Mouse (Mus musculus) bone marrow, adult 2 months (tissue): ENCODE results near the gene Cep104. TPM values are rescaled to one million over a fixed set of nuclear protein-coding genes. Genes with fewer than 3 reads are reported as not detected.

ENCODE experiments used
- H3K27ac ChIP-seq: fragments of 200-500 bp; 2 replicates; pipeline ENCODE4 v1.5.1; 2012; ENCODE audit warnings: low read depth, mild to moderate bottlenecking, control low read depth, inconsistent platforms, low read length; ENCODE audit not compliant: control insufficient read depth, poor library complexity, insufficient read depth
- H3K4me1 ChIP-seq: fragments of 200-500 bp; 2 replicates; pipeline ENCODE4 v1.6.1; 2011; ENCODE audit warnings: low read length; ENCODE audit not compliant: control insufficient read depth, insufficient read depth
- H3K4me3 ChIP-seq: fragments of 200-500 bp; replicated peaks from 2 replicates; pipeline ENCODE3; 2011; ENCODE audit warnings: mild to moderate bottlenecking, low read depth, low read length, control low read depth; ENCODE audit not compliant: control insufficient read depth
- CTCF ChIP-seq: fragments of 200-500 bp; IDR thresholded peaks from 2 replicates; pipeline ENCODE4 v1.5.1; 2011; ENCODE audit warnings: low read length, control low read depth; ENCODE audit not compliant: control insufficient read depth, insufficient read depth
- POLR2A ChIP-seq: fragments of 200-500 bp; IDR thresholded peaks from 2 replicates; pipeline ENCODE4 v1.6.1; 2011; ENCODE audit warnings: low read depth, mild to moderate bottlenecking, control low read depth, low read length, borderline replicate concordance; ENCODE audit not compliant: control insufficient read depth
- WGBS: fragments of 180-500 bp; shearing (Covaris S2); methylation state at CpG from one replicate; pipeline ENCODE4 v1.1.7; 2018; 5-methylcytosine and 5-hydroxymethylcytosine counted together
- polyA plus RNA-seq: library from polyadenylated mRNA; stranded (reverse); fragments of >200 nt; gene quantifications from 2 replicates; pipeline ENCODE4 v1.2.4, GENCODE M21; 2011; ENCODE audit warnings: low replicate concordance; ENCODE audit not compliant: missing spikeins, insufficient read depth, insufficient read length

The Cep104 gene
- polyA plus RNA-seq, 1 experiment: 11.1 TPM

GRCm38 (mm10) chr4:154007759-154008158, 32.8 kb downstream of the Cep104 start:
- Histone ChIP-seq H3K4me3 (no peak overlapping the region), H3K4me1 (peaks cover 2% of the 10 kb centered on the region), H3K27ac (no peak overlapping the region)
- TF ChIP-seq POLR2A (no peak), CTCF (no peak)
- 76% methylated on average over 4 of the region's 4 CpGs for WGBS

GRCm38 (mm10) chr4:154010907-154011645, 36.1 kb downstream of the Cep104 start:
- TF ChIP-seq CTCF (no peak), POLR2A (no peak)
- peak overlapping the region; percentile 81 for H3K4me3 ChIP-seq
- H3K4me1 ChIP-seq: peaks cover 7% of the 10 kb centered on the region
- H3K27ac ChIP-seq: no peak overlapping the region
- 32% methylated on average over 13 of the region's 13 CpGs for WGBS

GRCm38 (mm10) chr4:154011646-154012089, 36.7 kb downstream of the Cep104 start, which contains the start of gene Lrrc47:
Gene Lrrc47, plus strand, starts transcription at chr4:154011731.
- Histone ChIP-seq H3K4me1 (peaks cover 7% of the 10 kb centered on the region), H3K4me3 (peak within 1 kb of the TSS; percentile 81), H3K27ac (peak within 1 kb of the TSS; percentile 35; the same call in 1 of the 2 replicates)
- TF ChIP-seq CTCF (no peak), POLR2A (peak; percentile 34; the same call in 1 of the 2 replicates)
- under 1% methylated on average over 59 of the region's 59 CpGs for WGBS

GRCm38 (mm10) chr4:154012132-154012882, 37.3 kb downstream of the Cep104 start:
- Histone ChIP-seq H3K27ac (peak overlapping the region; percentile 35; the same call in 1 of the 2 replicates), H3K4me1 (peaks cover 7% of the 10 kb centered on the region), H3K4me3 (peak overlapping the region; percentile 81)
- TF ChIP-seq CTCF (no peak), POLR2A (no peak)
- WGBS: 1% methylated on average over 55 of the region's 55 CpGs

- Histone ChIP-seq H3K4me1 (peaks cover 7% of the 10 kb centered on the region), H3K4me3 (no peak overlapping the region), H3K27ac (no peak overlapping the region)
- TF ChIP-seq CTCF: no peak
- TF ChIP-seq POLR2A: no peak
- 87% methylated on average over 11 of the region's 11 CpGs for WGBS
Measured at GRCm38 (mm10) chr4:154015476-154015875, 40.5 kb downstream of the Cep104 start.

- H3K4me1 ChIP-seq: 0 out of 2 replicates have a peak, but pooled peaks cover 2% of the 10 kb centered on the region
- no peak overlapping the region for H3K27ac ChIP-seq
- TF ChIP-seq POLR2A (no peak), CTCF (peak; percentile 79)
Measured at GRCm38 (mm10) chr4:154019571-154019970, 44.6 kb downstream of the Cep104 start.

GRCm38 (mm10) chr4:154021432-154021831, 46.4 kb downstream of the Cep104 start:
- WGBS: 88% methylated on average over 9 of the region's 9 CpGs
- H3K4me1 ChIP-seq: 0 out of 2 replicates have a peak, but pooled peaks cover 2% of the 10 kb centered on the region

More at GRCm38 (mm10) chr4:154019571-154019970, 44.6 kb downstream of the Cep104 start:
- WGBS: 49% methylated on average over 7 of the region's 7 CpGs
- H3K4me3 ChIP-seq: no peak overlapping the region

GRCm38 (mm10) chr4:154022407-154022806, 47.4 kb downstream of the Cep104 start:
- Histone ChIP-seq H3K4me1 (0 out of 2 replicates have a peak, but pooled peaks cover 2% of the 10 kb centered on the region), H3K27ac (no peak overlapping the region), H3K4me3 (no peak overlapping the region)
- no peak for TF ChIP-seq POLR2A
- no peak for TF ChIP-seq CTCF
- 79% methylated on average over 4 of the region's 4 CpGs for WGBS

More at GRCm38 (mm10) chr4:154021432-154021831, 46.4 kb downstream of the Cep104 start:
- no peak overlapping the region for H3K27ac ChIP-seq
- H3K4me3 ChIP-seq: no peak overlapping the region
- TF ChIP-seq POLR2A: no peak
